ENCODE assay signal across 8 mouse cellular contexts in the genomic region with DNA sequence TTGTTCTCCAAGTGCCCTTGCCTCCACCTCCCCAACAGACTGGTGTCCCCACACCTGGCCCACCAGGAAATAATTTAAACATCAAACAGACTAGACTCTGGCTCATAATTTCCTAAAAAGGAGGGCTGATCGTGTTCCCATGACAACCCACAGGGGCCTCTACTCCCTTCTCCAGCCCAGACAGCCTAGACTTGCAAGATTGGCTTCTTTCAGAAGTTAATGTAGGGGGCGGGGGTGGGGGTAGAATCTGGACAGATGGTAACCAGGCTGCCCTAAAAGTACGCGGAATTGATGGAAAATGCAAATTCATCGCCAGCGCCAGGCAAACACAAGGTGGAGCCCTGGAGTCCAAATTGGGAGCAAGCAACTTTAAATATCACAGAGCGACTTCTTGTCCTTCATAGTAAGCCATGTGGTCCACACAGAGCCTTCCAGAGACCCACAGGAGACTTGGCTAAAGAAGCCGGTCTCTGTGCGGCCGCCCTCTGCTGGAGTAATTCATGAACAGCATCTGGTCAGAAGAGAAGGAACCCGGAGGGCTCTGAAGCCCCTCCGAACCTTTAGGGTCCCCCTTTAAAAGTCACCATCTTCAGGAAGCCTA. TPM values are rescaled to one million over a fixed set of nuclear protein-coding genes. Genes with fewer than 3 reads are reported as not detected.
A peak's percentile ranks its signal among the peaks of the same experiment; 100 is the strongest.
DNase-seq lines count a peak whose midpoint lies in the region; ATAC-seq and TF ChIP-seq lines count a peak whose summit lies in the region.

No protein-coding gene starts in this region.

- DNase-seq in 3T3-L1 (ENCODE audit: low read depth, low spot score) (peak; percentile 60), CH12.LX (ENCODE audit: extremely low read depth) (peak; percentile 35)
- DNase-seq in cerebellum, adult 11 months: peak; percentile 68
- peak; percentile 65 for DNase-seq in limb, embryonic 14.5 days (ENCODE audit: low spot score)
- DNase-seq in ovary, postnatal 14 days (ENCODE audit: low spot score): peak; percentile 49

- H3K4me3 ChIP-seq in CH12.LX (replicated peaks in 1 of 3; ENCODE audit: low read depth in 2 of 3, low read length in 2 of 3, poor library complexity in 1 of 3): no peak overlapping the region
- no peak overlapping the region for H3K4me3 ChIP-seq in forebrain, embryonic 15.5 days
- no peak overlapping the region for H3K4me3 ChIP-seq in intestine, postnatal 0 days (ENCODE audit: low read depth, low read length)
- H3K4me3 ChIP-seq in limb, embryonic 14.5 days (replicated peaks; ENCODE audit: low read length): no peak overlapping the region

- TF ChIP-seq EP300 in CH12.LX (IDR thresholded peaks at IDR 0.05; ENCODE audit: low read length): no peak

- peaks cover 63% of the 10 kb centered on the region for H3K27me3 ChIP-seq in CH12.LX (replicated peaks)
- no peaks in the 10 kb centered on the region for H3K27me3 ChIP-seq in forebrain, embryonic 15.5 days
- H3K27me3 ChIP-seq in intestine, postnatal 0 days (replicated peaks; ENCODE audit: control insufficient read depth, insufficient read depth, low read length): no peaks in the 10 kb centered on the region
- H3K27me3 ChIP-seq in limb, embryonic 14.5 days (ENCODE audit: control insufficient read depth, insufficient read depth, low read length): no peaks in the 10 kb centered on the region

- dilution Hi-C loops in CH12.LX (cut with MboI; ENCODE audit: extremely low pct_ligation_motif_present, extremely low pct_unique_long_range_greater_than_20kb, low sequenced_read_pairs): no loop called here

- 38% methylated on average over 12 of the region's 12 CpGs for WGBS in forebrain, embryonic 15.5 days
- 38% methylated on average over 12 of the region's 12 CpGs for WGBS in intestine, postnatal 0 days
- 28% methylated on average over 12 of the region's 12 CpGs for WGBS in limb, embryonic 14.5 days

- no peak overlapping the region for H3K27ac ChIP-seq in CH12.LX (ENCODE audit: insufficient read depth, low read depth)
- no peak overlapping the region for H3K27ac ChIP-seq in forebrain, embryonic 15.5 days (replicated peaks)
- no peak overlapping the region for H3K27ac ChIP-seq in intestine, postnatal 0 days (ENCODE audit: low read depth, low read length)
- H3K27ac ChIP-seq in limb, embryonic 14.5 days (replicated peaks; ENCODE audit: low read depth, low read length): no peak overlapping the region

- no peaks in the 10 kb centered on the region; a peak in 1 of 4 replicates for H3K4me1 ChIP-seq in CH12.LX (ENCODE audit: control insufficient read depth in 1 of 2, insufficient read depth in 2 of 2)
- no peaks in the 10 kb centered on the region for H3K4me1 ChIP-seq in forebrain, embryonic 15.5 days
- no peaks in the 10 kb centered on the region for H3K4me1 ChIP-seq in intestine, postnatal 0 days (replicated peaks; ENCODE audit: control insufficient read depth, insufficient read depth, low read length)
- no peaks in the 10 kb centered on the region for H3K4me1 ChIP-seq in limb, embryonic 14.5 days (ENCODE audit: control insufficient read depth, insufficient read depth, low read length)

- no peak overlapping the region for H3K9ac ChIP-seq in CH12.LX (ENCODE audit: insufficient read depth, low read depth)
- H3K9ac ChIP-seq in forebrain, embryonic 15.5 days (replicated peaks): no peak overlapping the region
- H3K9ac ChIP-seq in intestine, postnatal 0 days (ENCODE audit: low read depth, low read length): no peak overlapping the region
- H3K9ac ChIP-seq in limb, embryonic 14.5 days (ENCODE audit: low read depth, low read length, severe bottlenecking): no peak overlapping the region

- TF ChIP-seq RAD21 in CH12.LX (IDR thresholded peaks at IDR 0.05; ENCODE audit: low read depth, low read length): peak; percentile 50

- peaks cover 16% of the 10 kb centered on the region for H3K9me3 ChIP-seq in CH12.LX (replicated peaks; ENCODE audit: low read length)
- no peaks in the 10 kb centered on the region for H3K9me3 ChIP-seq in forebrain, embryonic 15.5 days
- no peaks in the 10 kb centered on the region for H3K9me3 ChIP-seq in intestine, postnatal 0 days (ENCODE audit: control insufficient read depth)
- H3K9me3 ChIP-seq in limb, embryonic 14.5 days (ENCODE audit: control insufficient read depth, low read length): no peaks in the 10 kb centered on the region

- peak; percentile 38 to 66 for TF ChIP-seq CTCF in CH12.LX (conservative IDR thresholded peaks at IDR 0.05 in 1 of 2, IDR thresholded peaks at IDR 0.05 in 1 of 2; ENCODE audit: low read depth in 2 of 2, low read length in 2 of 2)
- TF ChIP-seq CTCF in intestine, postnatal 0 days (IDR thresholded peaks at IDR 0.05; ENCODE audit: low read depth): peak; percentile 78

- TF ChIP-seq POLR2A in CH12.LX (IDR thresholded peaks at IDR 0.05; ENCODE audit: low read depth, low read length): no peak
- no peak for TF ChIP-seq POLR2A in limb, embryonic 14.5 days (IDR thresholded peaks at IDR 0.05; ENCODE audit: borderline replicate concordance, extremely low read depth, insufficient read depth, insufficient read length)

- in situ Hi-C loops in CH12.LX (cut with MboI; ENCODE audit: low pct_ligation_motif_present, low pct_unique_long_range_greater_than_20kb, low sequenced_read_pairs): loop anchor here (10.0 kb wide), 1 partner anchor 156 kb away; no protein-coding TSS in a partner anchor

- H3K79me2 ChIP-seq in CH12.LX (replicated peaks; ENCODE audit: control insufficient read depth, extremely low read depth, insufficient read depth, poor library complexity, severe bottlenecking): no peaks in the 10 kb centered on the region

- ATAC-seq in forebrain, embryonic 15.5 days (replicated peaks): peak; percentile 38; the same call in 1 of the 2 replicates
- ATAC-seq in intestine, postnatal 0 days: no peak
- ATAC-seq in limb, embryonic 14.5 days (ENCODE audit: low FRiP score, low read depth): peak; percentile 73
- no peak for ATAC-seq in erythroblast, adult 5-6 weeks (replicated peaks; ENCODE audit: low FRiP score, poor library complexity, severe bottlenecking)

- H3K4me2 ChIP-seq in CH12.LX (ENCODE audit: insufficient read depth, low read depth, poor library complexity, severe bottlenecking): 0 out of 2 replicates have a peak overlapping the region, but pooled peaks have one; percentile 3
- no peak overlapping the region for H3K4me2 ChIP-seq in forebrain, embryonic 15.5 days (replicated peaks)
- no peak overlapping the region for H3K4me2 ChIP-seq in intestine, postnatal 0 days (replicated peaks; ENCODE audit: low read depth)
- H3K4me2 ChIP-seq in limb, embryonic 14.5 days (replicated peaks; ENCODE audit: low read depth, low read length, severe bottlenecking): no peak overlapping the region

- H3K36me3 ChIP-seq in CH12.LX (replicated peaks in 1 of 2; ENCODE audit: control insufficient read depth in 1 of 2, insufficient read depth in 1 of 2, low read length in 1 of 2): no peaks in the 10 kb centered on the region
- H3K36me3 ChIP-seq in forebrain, embryonic 15.5 days: no peaks in the 10 kb centered on the region
- H3K36me3 ChIP-seq in intestine, postnatal 0 days (ENCODE audit: control insufficient read depth, insufficient read depth): no peaks in the 10 kb centered on the region
- H3K36me3 ChIP-seq in limb, embryonic 14.5 days (ENCODE audit: control insufficient read depth, insufficient read depth, low read length): no peaks in the 10 kb centered on the region

TF ChIP-seq in CH12.LX, 34 proteins besides CTCF, POLR2A, EP300 and RAD21:
- TF ChIP-seq MAFK (IDR thresholded peaks at IDR 0.05; ENCODE audit: insufficient replicate concordance, low read length): no peak
- TF ChIP-seq ZMIZ1 (IDR thresholded peaks at IDR 0.05; ENCODE audit: low read depth, low read length): no peak
- no peak for TF ChIP-seq USF2 (conservative IDR thresholded peaks at IDR 0.05; ENCODE audit: low read depth, low read length)
- TF ChIP-seq MXI1 (IDR thresholded peaks at IDR 0.05; ENCODE audit: low read depth, low read length): no peak
- peak; percentile 56; the same call in 1 of the 2 replicates for TF ChIP-seq MYC (IDR thresholded peaks at IDR 0.05; ENCODE audit: low read depth, low read length)
- no peak for TF ChIP-seq HCFC1 (IDR thresholded peaks at IDR 0.05; ENCODE audit: low read depth, low read length)
- TF ChIP-seq SMC3 (IDR thresholded peaks at IDR 0.05; ENCODE audit: low read depth, low read length): peak; percentile 70
- TF ChIP-seq ETS1 (conservative IDR thresholded peaks at IDR 0.05; ENCODE audit: low read depth, low read length): no peak
- no peak for TF ChIP-seq PAX5 (IDR thresholded peaks at IDR 0.05; ENCODE audit: low read length)

RNA-seq across cellular contexts. Expression of a gene that starts 31.0 kb away (rescaled TPM):
- total RNA-seq in CH12.LX (2012; rRNA removed): 0.04 and 0.13 TPM in 2 replicates
- total RNA-seq in CH12.LX (2014; rRNA removed): 0.09 and 0.15 TPM in 2 replicates
- polyA plus RNA-seq in CH12.LX (2012; ENCODE audit: insufficient read length, low read depth): 0.39 and 0.44 TPM in 2 replicates
- 20.3 and 20.4 TPM in 2 replicates for polyA plus RNA-seq in forebrain, embryonic 15.5 days (2015; fragmentation: Nextera tagmentation; extraction: Ambion mirVana)
- polyA plus RNA-seq in intestine, postnatal 0 days (2015; fragmentation: Nextera tagmentation; extraction: Ambion mirVana): 0.55 and 0.59 TPM in 2 replicates
- polyA plus RNA-seq in limb, embryonic 14.5 days (2012; rRNA removed): 7.9 and 8.4 TPM in 2 replicates
- polyA plus RNA-seq in limb, embryonic 14.5 days (2014; fragmentation: Nextera tagmentation; extraction: Ambion mirVana): 4.3 and 4.7 TPM in 2 replicates
- not detected in 2 replicates for total RNA-seq in erythroblast, adult 5-6 weeks (2015; ENCODE audit: low replicate concordance)
- total RNA-seq in erythroblast, adult 5-6 weeks (2017; ENCODE audit: low replicate concordance): not detected in 2 replicates

Comparison
In these comparisons a context has a peak if more than half of its experiments do, and no peak if none do; other contexts are left out.
1. ATAC-seq: peak in forebrain, embryonic 15.5 days (single experiment) and limb, embryonic 14.5 days (single experiment); none in intestine, postnatal 0 days (single experiment) and erythroblast, adult 5-6 weeks (single experiment).
2. Peak in every context shown above with its lines, with median percentiles within 50 percentile points of each other: DNase-seq.